Mouse (Mus musculus): ENCODE data around the gene Mtmr12. TPM values are rescaled to one million over a fixed set of nuclear protein-coding genes. Genes with fewer than 3 reads are reported as not detected.

The Mtmr12 gene
- polyA plus RNA-seq, 1 experiment from 2014 or later: 15.0 TPM

GRCm38 (mm10) chr15:12268021-12268420, 63.2 kb downstream of the Mtmr12 start:
- peak; percentile 25; the same call in 1 of the 2 replicates for ATAC-seq (ENCODE audit: insufficient number of reproducible peaks, low FRiP score, low TSS enrichment, low read depth)
- H3K9ac ChIP-seq: no peak overlapping the region
- peaks cover 3% of the 10 kb centered on the region for H3K4me1 ChIP-seq
- H3K27ac ChIP-seq: no peak overlapping the region
- no peak overlapping the region for H3K4me3 ChIP-seq
- WGBS: 61% methylated on average over 1 of the region's 1 CpGs
- H3K27me3 ChIP-seq: no peaks in the 10 kb centered on the region
- no peak overlapping the region for H3K4me2 ChIP-seq
- H3K36me3 ChIP-seq: peaks cover 53% of the 10 kb centered on the region
- H3K9me3 ChIP-seq: no peaks in the 10 kb centered on the region

DNA sequence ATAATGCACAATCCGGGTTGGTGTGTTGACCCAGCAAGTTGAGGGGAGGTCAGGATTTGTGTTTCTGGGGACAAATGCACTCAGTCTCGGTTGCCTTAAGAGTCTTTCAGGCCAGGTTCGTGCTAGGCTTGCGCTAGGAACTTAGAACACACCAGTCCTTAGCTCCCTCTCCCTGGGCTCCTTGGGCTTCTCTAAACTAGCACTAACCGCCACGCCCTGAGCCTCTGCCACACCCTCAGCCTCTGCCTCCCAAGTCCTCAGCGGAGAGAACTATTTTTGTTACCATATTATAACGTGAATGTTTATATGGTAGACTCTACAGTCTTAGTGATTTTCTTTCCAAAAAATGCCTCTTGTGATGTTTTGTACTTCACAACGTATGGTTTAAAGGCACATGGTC, 66.5 kb downstream of the Mtmr12 start:
- H3K4me3 ChIP-seq: no peak overlapping the region
- H3K36me3 ChIP-seq: peaks cover 20% of the 10 kb centered on the region
- WGBS: 80% methylated on average over 9 of the region's 9 CpGs
- H3K27ac ChIP-seq: no peak overlapping the region
- no peaks in the 10 kb centered on the region for H3K9me3 ChIP-seq
- no peaks in the 10 kb centered on the region for H3K27me3 ChIP-seq
- no peaks in the 10 kb centered on the region for H3K4me1 ChIP-seq
- no peak overlapping the region for H3K9ac ChIP-seq
- ATAC-seq (ENCODE audit: insufficient number of reproducible peaks, low FRiP score, low TSS enrichment, low read depth): no peak
- H3K4me2 ChIP-seq: no peak overlapping the region

- Histone ChIP-seq H3K9me3 (no peaks in the 10 kb centered on the region), H3K27ac (no peak overlapping the region), H3K27me3 (no peaks in the 10 kb centered on the region), H3K36me3 (peaks cover 19% of the 10 kb centered on the region), H3K4me1 (no peaks in the 10 kb centered on the region), H3K9ac (no peak overlapping the region), H3K4me3 (no peak overlapping the region), H3K4me2 (no peak overlapping the region)
- WGBS: 80% methylated on average over 12 of the region's 12 CpGs
- no peak for ATAC-seq (ENCODE audit: insufficient number of reproducible peaks, low FRiP score, low TSS enrichment, low read depth)
Measured at GRCm38 (mm10) chr15:12273325-12274052, 68.7 kb downstream of the Mtmr12 start.

- no peak overlapping the region for H3K27ac ChIP-seq
- no peak overlapping the region for H3K4me3 ChIP-seq
- ATAC-seq (ENCODE audit: insufficient number of reproducible peaks, low FRiP score, low TSS enrichment, low read depth): no peak
- WGBS: 54% methylated on average over 4 of the region's 4 CpGs
- no peaks in the 10 kb centered on the region for H3K4me1 ChIP-seq
- H3K4me2 ChIP-seq: no peak overlapping the region
- peaks cover 14% of the 10 kb centered on the region for H3K36me3 ChIP-seq
- H3K27me3 ChIP-seq: no peaks in the 10 kb centered on the region
- H3K9me3 ChIP-seq: no peaks in the 10 kb centered on the region
- H3K9ac ChIP-seq: no peak overlapping the region
Measured at GRCm38 (mm10) chr15:12274053-12274769, 69.4 kb downstream of the Mtmr12 start.

DNA sequence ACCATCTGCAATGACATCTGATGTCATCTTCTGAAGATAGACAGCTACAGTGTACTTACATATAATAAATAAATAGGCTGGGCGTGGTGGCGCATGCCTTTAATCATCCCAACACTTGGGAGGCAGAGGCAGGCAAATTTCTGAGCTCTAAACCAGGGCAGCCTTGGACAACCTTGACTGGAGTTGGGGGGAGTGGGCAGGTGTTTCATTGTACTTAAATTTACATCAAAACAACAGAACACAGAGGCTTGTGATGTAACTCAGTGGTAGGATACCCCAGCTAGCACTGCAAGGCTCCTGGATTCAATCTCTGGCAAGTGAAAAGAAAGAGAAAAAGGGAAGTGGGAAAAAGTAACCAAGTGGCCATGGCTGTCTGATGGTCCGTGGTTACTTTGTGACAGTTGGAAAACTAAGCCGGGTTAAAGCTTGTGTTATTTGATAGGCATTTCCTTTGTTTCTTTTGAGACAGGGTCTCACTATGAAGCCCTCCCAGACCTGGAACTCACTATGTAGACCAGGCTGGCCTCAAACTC, 70.3 kb downstream of the Mtmr12 start:
- no peak overlapping the region for H3K9ac ChIP-seq
- H3K27ac ChIP-seq: no peak overlapping the region
- H3K27me3 ChIP-seq: no peaks in the 10 kb centered on the region
- 83% methylated on average over 4 of the region's 4 CpGs for WGBS
- no peaks in the 10 kb centered on the region for H3K9me3 ChIP-seq
- peaks cover 6% of the 10 kb centered on the region for H3K36me3 ChIP-seq
- H3K4me3 ChIP-seq: no peak overlapping the region
- no peak overlapping the region for H3K4me2 ChIP-seq
- no peaks in the 10 kb centered on the region for H3K4me1 ChIP-seq
- ATAC-seq (ENCODE audit: insufficient number of reproducible peaks, low FRiP score, low TSS enrichment, low read depth): no peak

GRCm38 (mm10) chr15:12279816-12280215, 75.0 kb downstream of the Mtmr12 start:
- WGBS: 90% methylated on average over 1 of the region's 1 CpGs
- Histone ChIP-seq H3K36me3 (no peaks in the 10 kb centered on the region), H3K4me2 (no peak overlapping the region), H3K27ac (no peak overlapping the region), H3K9me3 (no peaks in the 10 kb centered on the region), H3K27me3 (no peaks in the 10 kb centered on the region), H3K4me3 (no peak overlapping the region), H3K4me1 (peaks cover 4% of the 10 kb centered on the region; the same call in 1 of the 2 replicates), H3K9ac (no peak overlapping the region)
- no peak for ATAC-seq (ENCODE audit: insufficient number of reproducible peaks, low FRiP score, low TSS enrichment, low read depth)

- Histone ChIP-seq H3K4me3 (no peak overlapping the region), H3K27me3 (no peaks in the 10 kb centered on the region), H3K9me3 (no peaks in the 10 kb centered on the region), H3K27ac (peak overlapping the region; percentile 77), H3K9ac (no peak overlapping the region), H3K4me2 (no peak overlapping the region), H3K4me1 (peaks cover 4% of the 10 kb centered on the region; the same call in 1 of the 2 replicates), H3K36me3 (no peaks in the 10 kb centered on the region)
- 59% methylated on average over 6 of the region's 6 CpGs for WGBS
- ATAC-seq (ENCODE audit: insufficient number of reproducible peaks, low FRiP score, low TSS enrichment, low read depth): peak; percentile 70
Measured at GRCm38 (mm10) chr15:12284794-12285534, 80.1 kb downstream of the Mtmr12 start.

DNA sequence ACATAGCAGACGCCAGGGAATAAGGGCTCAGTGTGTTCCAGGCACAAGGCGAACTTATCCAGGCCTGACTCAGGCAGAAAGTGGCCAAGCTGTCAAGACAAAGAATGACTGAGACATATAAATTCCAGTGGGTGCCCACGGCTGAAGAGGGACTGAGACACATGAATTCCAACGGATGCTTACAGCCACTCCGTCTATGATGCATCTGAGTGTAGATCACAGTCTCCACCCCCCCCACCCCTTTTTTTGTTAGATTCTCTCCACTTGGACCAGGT, 80.6 kb downstream of the Mtmr12 start:
- H3K27ac ChIP-seq: peak overlapping the region; percentile 77
- no peak; the same call in 1 of the 2 replicates for ATAC-seq (ENCODE audit: insufficient number of reproducible peaks, low FRiP score, low TSS enrichment, low read depth)
- H3K36me3 ChIP-seq: no peaks in the 10 kb centered on the region

DNA sequence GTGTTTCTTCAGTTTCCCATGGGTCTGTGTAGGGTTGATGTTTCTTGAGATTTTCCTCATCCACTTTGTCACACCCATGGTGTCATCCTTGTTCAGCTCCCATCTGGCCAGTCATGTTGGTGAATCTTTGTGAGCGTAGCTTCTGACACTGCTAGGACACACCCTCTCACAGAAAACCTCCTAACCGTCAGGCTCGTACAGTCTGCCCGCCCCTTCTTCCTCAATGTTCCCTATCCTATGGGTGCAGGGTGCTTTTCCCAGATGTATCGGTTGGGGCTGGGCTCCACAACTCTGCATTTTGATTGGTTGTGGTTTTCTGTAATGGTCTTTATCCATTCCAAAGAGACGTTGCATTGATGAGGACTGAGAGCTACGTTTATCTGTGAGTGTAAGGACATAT, 85.5 kb downstream of the Mtmr12 start:
- Histone ChIP-seq H3K27ac (no peak overlapping the region), H3K36me3 (no peaks in the 10 kb centered on the region), H3K4me3 (no peak overlapping the region), H3K4me1 (no peaks in the 10 kb centered on the region), H3K4me2 (no peak overlapping the region), H3K27me3 (no peaks in the 10 kb centered on the region), H3K9me3 (no peaks in the 10 kb centered on the region), H3K9ac (no peak overlapping the region)
- ATAC-seq (ENCODE audit: insufficient number of reproducible peaks, low FRiP score, low TSS enrichment, low read depth): no peak
- 75% methylated on average over 7 of the region's 7 CpGs for WGBS

More for the DNA sequence above, 80.6 kb downstream of the Mtmr12 start:
- no peak overlapping the region for H3K4me2 ChIP-seq
- no peak overlapping the region for H3K4me3 ChIP-seq
- WGBS: 61% methylated on average over 5 of the region's 5 CpGs
- no peak overlapping the region for H3K9ac ChIP-seq
- H3K9me3 ChIP-seq: no peaks in the 10 kb centered on the region
- H3K4me1 ChIP-seq: peaks cover 4% of the 10 kb centered on the region; the same call in 1 of the 2 replicates
- H3K27me3 ChIP-seq: no peaks in the 10 kb centered on the region

DNA sequence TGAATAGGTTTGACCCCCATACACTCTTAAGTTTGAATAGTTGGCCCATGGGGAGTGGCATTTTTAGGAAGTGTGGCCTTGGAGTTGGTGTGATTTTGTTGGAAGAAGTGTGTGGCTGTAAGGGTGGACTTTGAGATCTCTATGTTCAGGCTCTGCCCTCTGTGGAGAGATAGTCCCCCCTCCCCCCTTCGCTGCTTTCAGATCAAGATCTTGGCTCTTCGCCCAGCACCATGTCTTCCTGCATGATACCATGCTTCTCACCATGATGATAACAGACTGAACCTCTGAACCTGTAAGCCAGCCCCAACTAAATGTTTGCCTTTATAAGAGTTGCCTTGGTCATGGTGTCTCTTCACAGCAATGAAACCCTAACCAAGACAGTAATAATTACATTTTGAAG, 86.9 kb downstream of the Mtmr12 start:
- 85% methylated on average over 2 of the region's 2 CpGs for WGBS
- H3K4me3 ChIP-seq: no peak overlapping the region
- H3K4me1 ChIP-seq: no peaks in the 10 kb centered on the region
- H3K9ac ChIP-seq: no peak overlapping the region
- no peaks in the 10 kb centered on the region for H3K27me3 ChIP-seq
- no peak overlapping the region for H3K4me2 ChIP-seq
- ATAC-seq (ENCODE audit: insufficient number of reproducible peaks, low FRiP score, low TSS enrichment, low read depth): no peak
- H3K36me3 ChIP-seq: no peaks in the 10 kb centered on the region
- no peak overlapping the region for H3K27ac ChIP-seq
- no peaks in the 10 kb centered on the region for H3K9me3 ChIP-seq

DNA sequence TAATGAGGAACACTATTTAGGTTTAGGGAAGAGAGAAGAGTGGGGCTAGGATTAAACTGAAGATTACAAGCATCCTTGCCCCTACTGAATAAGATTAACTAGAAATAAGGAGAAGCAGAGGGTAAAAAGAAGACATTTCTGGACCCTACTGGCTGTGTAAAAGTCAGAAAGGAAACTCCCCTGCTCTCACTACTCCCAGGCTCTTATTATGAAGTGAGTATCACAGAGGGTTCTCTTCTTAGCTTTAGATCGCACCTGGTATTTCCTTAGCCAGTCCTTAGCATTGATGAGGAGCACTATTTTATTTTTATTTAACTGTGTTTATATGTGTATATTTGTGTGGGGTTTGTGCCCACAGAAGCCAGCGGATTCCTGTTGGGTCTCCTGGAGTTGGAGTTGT, 91.4 kb downstream of the Mtmr12 start:
- Histone ChIP-seq H3K4me1 (no peaks in the 10 kb centered on the region), H3K36me3 (no peaks in the 10 kb centered on the region), H3K4me3 (no peak overlapping the region), H3K27me3 (no peaks in the 10 kb centered on the region), H3K4me2 (no peak overlapping the region), H3K9ac (no peak overlapping the region), H3K9me3 (no peaks in the 10 kb centered on the region), H3K27ac (no peak overlapping the region)
- WGBS: 44% methylated on average over 2 of the region's 2 CpGs
- ATAC-seq (ENCODE audit: insufficient number of reproducible peaks, low FRiP score, low TSS enrichment, low read depth): no peak

DNA sequence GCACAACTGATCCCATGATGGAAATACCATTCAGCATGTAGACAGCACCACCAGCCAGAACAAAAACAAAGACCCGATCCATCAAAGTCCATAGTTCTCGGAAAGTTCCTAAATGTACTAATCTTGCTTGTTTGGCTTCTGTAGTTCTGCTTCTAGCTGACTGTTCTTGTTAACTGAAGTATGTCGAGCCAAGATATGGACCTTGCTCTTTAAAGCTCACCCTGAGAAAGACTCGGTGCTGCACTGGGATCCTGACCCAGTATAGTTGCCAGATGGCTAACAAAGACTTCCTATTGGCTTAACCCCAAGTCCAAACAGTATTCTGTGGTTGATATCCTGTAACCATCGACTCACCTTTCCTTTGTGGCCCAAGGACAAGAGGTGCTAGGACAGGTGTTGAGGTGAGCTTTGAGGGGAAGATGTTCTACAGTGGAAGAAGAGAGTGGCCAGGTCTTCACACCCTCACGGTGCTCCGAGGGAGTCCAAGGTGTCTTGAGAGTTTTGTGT, 93.5 kb downstream of the Mtmr12 start:
- Histone ChIP-seq H3K27me3 (no peaks in the 10 kb centered on the region), H3K9me3 (no peaks in the 10 kb centered on the region), H3K4me2 (no peak overlapping the region), H3K36me3 (no peaks in the 10 kb centered on the region), H3K4me1 (no peaks in the 10 kb centered on the region), H3K27ac (no peak overlapping the region), H3K9ac (no peak overlapping the region), H3K4me3 (no peak overlapping the region)
- 76% methylated on average over 7 of the region's 7 CpGs for WGBS
- no peak for ATAC-seq (ENCODE audit: insufficient number of reproducible peaks, low FRiP score, low TSS enrichment, low read depth)
